Mouse (Mus musculus): Measurements from ENCODE around the gene Gpam. TPM values are rescaled to one million over a fixed set of nuclear protein-coding genes. Genes with fewer than 3 reads are reported as not detected.

The Gpam gene
- polyA plus RNA-seq, 1 experiment = 46.9 TPM

DNA sequence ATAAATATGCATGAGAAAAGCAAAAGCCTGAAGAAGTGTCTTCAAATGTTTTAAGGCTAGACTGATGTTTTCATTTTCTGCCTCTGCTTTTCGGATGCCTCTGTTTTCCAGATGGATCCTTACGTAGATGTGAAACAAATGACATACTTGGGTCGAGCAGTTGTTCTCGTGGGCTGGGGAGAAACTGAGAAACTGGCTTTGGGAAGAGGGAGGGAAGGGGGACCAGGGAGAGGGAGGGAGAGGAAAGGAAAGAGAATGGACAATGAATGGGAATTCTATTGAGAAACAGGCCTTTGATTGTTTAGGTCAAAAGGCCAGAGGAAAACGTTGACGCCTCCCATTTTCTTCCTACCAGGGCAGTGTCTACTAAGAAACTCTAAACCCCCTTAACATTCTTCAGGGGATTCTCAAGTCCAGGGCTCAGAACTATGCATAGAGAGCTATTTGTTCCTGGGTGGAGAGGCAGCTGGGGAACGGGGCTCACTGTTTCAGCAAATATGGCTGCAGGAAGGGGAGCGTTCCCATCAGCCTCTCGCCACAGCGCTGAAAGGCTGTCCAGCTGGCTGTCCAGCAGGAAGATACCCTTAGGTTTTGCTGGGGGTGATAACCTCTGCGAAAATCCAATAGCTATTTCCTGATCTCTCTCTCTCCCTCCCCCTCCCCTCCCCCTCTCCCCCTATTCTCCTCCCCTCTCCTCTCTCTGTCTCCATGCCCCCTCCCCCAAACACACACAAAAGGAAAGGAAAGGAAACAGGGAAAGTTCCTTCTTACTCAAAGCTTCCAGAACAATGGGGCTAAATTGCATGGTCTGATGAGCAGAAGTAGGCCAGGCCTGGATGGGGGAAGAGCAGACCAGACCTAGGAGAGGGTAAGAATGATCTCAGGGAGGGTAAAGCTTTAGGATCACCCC, 16.6 kb upstream of the Gpam start:
- DNase-seq (ENCODE audit: extremely low spot score in 1 of 2, low spot score in 1 of 2) = no peak

DNA sequence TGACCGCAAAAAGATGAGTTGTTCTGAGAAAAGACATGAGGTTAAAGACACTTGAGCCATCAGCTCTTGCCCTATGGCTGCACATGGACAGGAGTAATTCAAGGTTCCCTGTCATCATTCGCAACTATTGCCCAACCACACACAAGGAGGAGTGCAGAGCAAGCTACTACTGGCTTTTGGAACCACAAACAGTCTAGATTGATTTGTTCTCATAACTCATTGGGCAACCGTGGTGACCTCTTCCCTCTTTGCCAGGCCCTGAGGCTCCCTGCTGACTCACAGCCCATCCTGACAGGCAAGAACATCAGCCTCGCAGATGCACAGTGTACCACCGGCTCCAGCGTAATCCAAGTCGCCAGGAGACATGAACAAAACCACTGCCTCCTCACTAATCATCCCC, 12.3 kb upstream of the Gpam start:
- no peak for DNase-seq (ENCODE audit: extremely low spot score in 1 of 2, low spot score in 1 of 2)

DNA sequence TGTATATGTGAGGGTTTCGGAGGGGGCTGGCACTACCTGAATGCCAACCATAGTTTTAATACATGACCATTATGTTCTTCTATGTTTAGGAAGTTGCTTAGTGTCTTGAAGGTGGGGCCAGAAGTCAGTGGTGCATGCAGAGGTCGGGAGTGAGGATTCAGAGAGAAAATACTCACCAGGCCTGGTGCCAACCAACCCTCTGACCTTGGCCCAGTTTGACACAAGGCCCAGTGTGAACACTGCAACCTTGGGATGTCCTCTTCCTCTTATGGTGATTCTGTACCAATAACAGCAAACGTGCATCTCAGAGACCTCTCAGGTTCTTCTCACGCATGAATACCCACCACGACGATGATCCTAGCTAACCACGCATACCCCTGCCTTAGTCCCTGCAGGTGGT, 11.5 kb upstream of the Gpam start:
- DNase-seq (ENCODE audit: extremely low spot score in 1 of 2, low spot score in 1 of 2) = no peak

DNA sequence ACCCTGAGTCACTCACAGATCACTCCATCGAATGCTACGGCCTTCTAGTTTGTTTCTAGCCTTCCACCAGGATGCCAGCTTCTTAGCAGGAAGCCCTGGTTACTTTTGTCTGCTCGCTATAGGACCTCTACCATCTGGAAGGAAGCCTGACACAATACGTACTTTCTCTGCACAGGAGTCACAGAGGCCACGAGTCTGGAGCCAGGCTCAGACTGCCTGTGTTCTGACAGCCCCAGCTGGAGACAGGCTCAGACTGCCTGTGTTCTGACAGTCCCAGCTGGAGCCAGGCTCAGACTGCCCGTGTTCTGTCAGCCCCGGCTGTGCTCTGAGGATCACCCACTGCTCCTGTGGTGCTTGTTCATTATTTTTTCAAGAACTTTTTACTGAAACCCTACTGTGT, 10.8 kb upstream of the Gpam start:
- DNase-seq (ENCODE audit: extremely low spot score in 1 of 2, low spot score in 1 of 2) = no peak

DNA sequence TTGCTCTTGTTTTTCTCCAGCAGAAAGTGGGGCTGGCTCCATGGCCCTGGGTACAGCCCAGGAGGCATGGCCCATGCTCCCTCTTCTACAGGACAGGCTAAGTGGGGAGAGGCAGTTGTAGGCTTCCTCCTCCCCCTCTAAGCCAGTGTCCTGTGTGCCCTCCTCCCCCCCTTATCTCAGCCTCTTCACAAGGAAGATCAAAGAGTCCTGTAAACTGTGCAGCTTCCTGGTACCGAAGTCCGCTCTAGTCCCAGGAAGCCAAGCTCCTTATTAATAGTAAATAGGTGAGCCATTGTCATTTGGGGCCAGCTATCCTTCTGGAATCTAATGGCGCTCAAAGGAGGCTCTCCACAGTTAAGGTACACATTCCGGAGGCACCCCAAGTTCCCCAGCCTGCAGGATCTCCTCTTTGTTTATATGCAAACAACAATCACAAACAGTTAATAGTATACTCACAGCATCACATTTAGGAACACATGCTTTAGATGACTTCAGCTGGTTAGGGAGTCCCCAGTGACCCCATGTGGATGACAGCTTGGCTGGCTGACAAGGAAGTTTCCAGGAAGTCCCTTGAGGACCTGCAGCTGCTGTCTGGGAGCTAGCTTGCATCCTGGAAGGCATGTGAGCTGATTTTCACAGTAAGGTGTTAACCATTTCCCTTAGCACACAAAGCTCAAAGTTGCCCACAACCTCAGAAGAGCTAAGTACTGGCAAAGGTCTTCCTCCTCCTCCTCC, 9.8 kb upstream of the Gpam start:
- DNase-seq (ENCODE audit: extremely low spot score in 1 of 2, low spot score in 1 of 2) = no peak

DNA sequence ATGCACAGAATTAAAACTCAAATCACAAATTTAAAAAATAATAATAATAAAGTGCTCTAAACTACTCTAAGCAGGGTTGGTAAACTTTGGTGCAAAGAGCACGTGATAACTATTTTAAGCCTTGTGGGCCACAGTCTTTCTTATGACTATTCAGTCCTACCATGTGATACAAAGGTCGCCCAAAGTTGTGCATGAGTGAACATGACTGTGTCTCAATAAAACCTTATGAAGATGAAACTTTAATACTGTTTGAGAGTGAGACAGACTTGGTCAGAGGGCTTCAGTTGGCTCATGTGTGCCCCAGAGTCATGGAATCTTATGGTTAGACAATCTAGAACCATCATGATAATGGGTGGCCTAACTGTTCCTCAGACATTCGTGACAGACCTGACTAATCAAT, 8.9 kb upstream of the Gpam start:
- DNase-seq (ENCODE audit: extremely low spot score in 1 of 2, low spot score in 1 of 2) = no peak

DNA sequence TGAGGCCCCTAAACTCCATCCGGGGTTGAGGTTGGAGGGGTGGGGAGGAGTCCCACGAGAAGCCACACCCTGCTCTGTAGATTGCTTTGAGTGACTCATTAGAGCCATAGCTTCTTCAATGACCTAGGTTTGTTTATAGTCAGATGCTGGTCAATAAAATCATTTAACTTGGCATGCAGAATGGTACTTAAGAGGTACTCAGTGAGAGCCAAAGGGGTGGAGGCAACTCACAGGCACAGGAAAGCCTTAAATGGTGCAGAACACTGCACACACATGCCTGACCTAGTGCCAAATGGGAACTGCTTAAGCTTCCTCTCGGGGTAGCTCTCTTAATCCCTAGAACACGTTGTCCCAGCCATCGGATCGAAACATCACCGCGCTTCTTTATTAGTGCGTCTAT, 7.5 kb upstream of the Gpam start:
- no peak for DNase-seq (ENCODE audit: extremely low spot score in 1 of 2, low spot score in 1 of 2)

DNA sequence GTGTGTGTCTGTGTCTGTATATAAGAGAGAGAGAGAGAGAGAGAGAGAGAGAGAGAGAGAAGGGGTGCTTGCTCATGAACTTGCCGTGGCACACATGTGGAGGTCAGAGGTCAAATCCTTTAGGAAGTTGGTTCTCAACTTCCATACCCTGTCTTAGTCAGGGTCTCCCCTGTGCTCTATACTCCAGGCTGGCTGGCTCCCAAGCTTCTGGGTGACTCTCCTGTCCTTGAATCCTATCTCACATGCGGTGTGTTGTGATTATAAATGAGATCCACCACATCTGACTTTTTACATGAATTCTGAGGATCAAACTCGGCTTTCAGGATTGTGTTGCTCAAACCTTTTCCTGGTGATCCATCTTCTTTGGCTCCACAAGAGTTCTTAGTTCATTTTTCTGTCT, 5.4 kb upstream of the Gpam start:
- DNase-seq (ENCODE audit: extremely low spot score in 1 of 2, low spot score in 1 of 2) = no peak

DNA sequence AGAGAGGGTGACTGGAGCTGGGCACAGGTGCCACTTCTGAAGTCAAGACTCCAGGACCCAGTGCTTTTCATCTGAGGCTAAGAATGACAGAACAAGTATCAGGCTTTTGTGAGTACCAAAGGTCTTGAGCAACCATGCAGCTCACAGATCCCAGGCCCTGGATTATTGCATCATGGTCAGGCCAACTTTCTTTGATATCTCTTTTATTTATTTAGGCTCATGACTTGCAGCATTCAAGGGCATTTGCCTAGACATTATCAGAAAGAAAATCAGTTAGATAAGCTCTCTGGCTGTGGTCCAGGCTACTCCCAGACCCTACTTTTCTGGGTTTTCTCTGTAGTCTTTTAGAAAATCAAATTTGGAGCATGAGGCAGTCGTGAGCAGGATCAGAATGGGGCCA, 4.7 kb upstream of the Gpam start:
- no peak for DNase-seq (ENCODE audit: extremely low spot score in 1 of 2, low spot score in 1 of 2)

DNA sequence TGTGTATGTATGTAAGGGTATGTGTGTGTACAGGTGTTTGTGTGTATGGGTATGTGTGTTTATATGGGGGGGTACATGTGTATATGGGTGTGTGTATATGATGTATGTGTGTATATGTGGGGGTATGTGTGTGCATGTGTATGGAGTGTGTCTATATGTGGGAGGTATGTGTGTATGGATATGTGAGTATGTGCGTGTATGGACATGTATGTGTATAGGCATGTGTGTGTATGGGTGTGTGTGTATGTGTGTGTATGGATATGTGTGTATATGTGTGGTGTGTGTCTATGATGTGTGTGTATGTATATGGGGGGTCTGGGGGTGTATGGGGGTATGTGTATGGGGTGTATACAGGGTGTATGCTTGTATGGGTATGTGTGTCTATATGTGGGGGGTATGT, 1.4 kb upstream of the Gpam start:
- no peak for DNase-seq (ENCODE audit: extremely low spot score in 1 of 2, low spot score in 1 of 2)

DNA sequence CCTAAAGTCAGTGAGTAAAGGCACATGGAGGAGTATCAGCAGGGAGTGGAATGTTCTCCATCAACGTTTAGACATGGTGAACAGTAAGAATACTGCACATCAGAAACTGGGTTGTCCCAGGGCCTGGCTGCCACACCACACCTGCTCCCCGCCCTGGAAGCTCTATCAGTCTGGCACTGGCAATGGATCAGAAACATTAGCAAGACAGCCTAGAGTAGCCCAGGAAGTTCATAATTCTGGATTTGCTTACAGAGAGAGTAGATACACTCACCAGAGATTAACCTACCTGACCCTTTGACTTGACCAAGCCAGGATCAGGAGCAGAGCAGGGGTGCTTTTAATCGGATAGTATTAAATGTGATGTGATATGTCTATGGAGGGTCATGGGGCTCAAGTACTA, 1.6 kb downstream of the Gpam start:
- no peak for DNase-seq (ENCODE audit: extremely low spot score in 1 of 2, low spot score in 1 of 2)

DNA sequence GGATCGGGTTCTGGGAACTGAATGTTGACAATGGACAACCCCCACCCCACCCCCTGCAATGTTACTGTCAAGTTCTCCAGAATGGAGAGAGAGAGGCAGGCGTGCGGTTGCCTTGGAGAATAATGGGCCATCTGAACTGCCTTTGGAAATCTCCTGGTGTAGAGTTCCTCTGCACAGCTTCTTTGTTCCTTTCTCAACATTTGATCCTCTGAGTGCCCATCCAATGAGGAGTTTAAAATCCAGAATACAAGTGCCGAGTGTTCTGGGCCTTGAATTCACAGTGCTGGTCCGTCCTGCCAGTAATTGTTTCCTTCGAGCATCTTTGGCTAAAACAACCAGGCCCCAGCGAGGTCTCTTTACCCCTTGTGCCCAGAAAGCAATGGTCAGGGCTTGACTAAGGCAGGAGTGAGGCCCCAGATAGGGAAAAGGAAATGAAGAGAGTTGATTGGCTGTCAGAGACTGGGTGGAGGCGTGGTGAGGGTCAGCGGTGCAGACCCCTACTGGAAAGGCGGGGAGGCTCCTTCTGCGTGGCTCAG, 4.0 kb downstream of the Gpam start:
- DNase-seq (ENCODE audit: extremely low spot score in 1 of 2, low spot score in 1 of 2) = peak; percentile 14 to 40

DNA sequence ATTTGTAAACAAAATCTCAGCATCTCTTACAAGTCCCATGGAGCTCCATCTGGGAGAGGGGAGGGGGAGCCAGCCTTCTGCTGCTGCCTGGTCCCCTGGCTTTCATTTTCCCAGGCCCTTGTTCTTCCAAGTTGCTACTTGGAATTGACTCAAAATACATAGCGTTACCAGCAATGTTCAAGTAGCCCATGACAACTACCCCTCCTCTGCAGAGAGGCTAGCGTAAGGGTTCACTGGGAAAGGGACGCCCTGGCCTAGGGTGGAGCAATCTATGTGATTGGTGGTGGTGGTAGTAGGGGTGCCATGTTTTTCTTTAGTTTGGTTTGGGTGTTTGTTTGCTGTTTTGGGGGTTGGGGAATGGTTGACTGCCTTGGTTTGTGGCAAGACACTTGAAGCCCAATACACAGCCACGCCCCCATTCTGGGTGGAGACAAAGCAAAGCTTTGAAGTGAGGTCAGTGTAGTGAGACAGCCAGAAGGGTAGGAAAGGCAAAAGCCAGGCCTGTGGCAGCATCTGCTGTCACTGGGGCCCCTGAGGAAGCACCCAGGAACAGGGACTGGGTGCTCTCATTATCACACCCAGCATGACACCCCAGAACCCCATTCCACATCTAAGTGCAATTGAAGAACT, 4.6 kb downstream of the Gpam start:
- no peak for DNase-seq (ENCODE audit: extremely low spot score in 1 of 2, low spot score in 1 of 2)

DNA sequence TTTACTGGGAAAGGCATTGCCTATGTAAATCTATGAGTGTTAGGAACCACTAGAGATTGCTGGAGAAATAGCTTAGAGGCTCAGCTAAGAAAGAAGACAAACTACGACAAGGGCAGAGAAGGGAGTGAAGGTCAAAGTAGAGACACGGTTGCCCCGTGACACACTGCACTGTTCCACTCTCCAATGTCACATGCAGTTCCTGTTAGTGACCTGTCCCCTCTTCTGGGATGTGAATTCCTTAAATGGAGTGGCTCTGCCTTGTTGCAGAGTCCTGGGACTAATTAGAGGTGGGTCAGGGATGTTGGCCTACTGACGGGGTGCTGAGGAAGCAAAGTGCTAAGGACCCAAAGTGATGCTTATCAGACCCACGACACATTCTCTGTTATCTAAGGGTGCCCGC, 5.2 kb downstream of the Gpam start:
- no peak for DNase-seq (ENCODE audit: extremely low spot score in 1 of 2, low spot score in 1 of 2)

DNA sequence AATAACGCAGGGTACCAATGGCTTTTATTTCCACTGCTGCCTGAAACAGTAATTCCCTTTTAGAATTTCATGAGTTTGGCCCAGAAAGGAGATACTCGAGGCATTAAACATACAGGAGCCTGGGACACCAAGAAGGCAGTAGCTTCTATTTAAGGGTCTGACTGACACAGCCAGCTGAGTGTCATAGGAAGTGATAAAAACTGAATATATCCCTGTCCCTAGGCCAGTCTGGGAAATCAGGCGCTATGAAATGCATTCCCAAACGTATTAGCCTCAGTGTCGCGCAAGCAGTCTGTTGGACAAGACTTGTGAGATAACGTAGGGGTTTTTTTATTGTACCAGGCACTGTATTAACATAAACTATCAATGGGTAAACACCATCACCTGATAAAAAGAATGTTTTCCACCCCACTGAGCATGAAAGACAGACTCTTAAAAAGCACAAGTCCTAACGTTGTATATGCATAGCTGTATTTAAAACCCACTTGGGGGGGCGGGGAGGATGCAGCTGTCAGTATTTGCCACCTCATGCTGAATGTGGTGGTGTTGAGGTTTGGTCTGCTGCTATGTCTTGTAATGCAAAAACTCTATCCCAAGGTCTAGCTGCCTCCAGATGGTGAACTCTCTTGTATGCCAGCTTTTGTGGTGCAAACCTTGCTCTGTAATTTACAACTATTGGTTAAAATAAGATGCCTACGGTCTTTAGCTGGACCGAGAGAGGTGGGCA, 6.4 kb downstream of the Gpam start:
- DNase-seq (ENCODE audit: extremely low spot score in 1 of 2, low spot score in 1 of 2) = no peak

DNA sequence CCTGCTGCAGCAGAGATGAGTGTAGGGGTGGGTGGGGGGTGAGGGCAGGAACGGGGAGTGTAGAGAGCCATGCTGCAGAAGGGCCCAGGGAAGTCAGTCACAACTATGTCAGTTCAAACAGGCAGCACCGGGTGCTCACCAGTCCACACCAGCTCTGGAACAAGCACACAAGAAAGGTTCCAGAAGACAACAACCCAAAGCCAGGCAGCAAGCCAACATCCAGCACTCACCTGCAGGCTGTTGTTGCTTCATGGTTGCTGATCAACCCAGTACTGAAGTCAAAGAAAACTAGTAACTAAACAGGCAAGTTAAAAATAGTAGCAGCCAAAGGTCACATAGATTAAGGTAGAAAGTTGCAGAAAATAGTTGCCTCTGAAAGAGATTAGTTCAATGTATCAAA, 7.5 kb downstream of the Gpam start:
- DNase-seq (ENCODE audit: extremely low spot score in 1 of 2, low spot score in 1 of 2) = no peak

DNA sequence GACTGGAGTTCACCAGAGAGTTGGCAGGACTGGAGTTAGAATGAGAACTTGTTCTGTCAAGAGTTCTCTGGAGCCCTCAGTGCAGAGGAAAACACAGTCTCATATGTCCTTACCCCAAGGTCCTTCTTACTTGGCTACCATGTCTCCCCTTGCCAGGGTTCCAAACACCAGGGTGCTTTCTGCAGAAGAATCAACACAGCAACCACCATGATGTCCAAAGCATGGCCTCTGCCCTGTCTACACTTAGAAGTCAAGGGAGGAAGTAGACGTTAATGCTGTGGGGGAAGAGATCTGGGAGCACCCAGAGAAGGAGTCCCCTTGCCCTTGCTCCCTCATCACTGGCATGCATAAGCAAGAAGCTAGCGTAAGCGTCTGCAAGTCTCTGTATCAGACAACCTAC, 9.0 kb downstream of the Gpam start:
- no peak for DNase-seq (ENCODE audit: extremely low spot score in 1 of 2, low spot score in 1 of 2)

DNA sequence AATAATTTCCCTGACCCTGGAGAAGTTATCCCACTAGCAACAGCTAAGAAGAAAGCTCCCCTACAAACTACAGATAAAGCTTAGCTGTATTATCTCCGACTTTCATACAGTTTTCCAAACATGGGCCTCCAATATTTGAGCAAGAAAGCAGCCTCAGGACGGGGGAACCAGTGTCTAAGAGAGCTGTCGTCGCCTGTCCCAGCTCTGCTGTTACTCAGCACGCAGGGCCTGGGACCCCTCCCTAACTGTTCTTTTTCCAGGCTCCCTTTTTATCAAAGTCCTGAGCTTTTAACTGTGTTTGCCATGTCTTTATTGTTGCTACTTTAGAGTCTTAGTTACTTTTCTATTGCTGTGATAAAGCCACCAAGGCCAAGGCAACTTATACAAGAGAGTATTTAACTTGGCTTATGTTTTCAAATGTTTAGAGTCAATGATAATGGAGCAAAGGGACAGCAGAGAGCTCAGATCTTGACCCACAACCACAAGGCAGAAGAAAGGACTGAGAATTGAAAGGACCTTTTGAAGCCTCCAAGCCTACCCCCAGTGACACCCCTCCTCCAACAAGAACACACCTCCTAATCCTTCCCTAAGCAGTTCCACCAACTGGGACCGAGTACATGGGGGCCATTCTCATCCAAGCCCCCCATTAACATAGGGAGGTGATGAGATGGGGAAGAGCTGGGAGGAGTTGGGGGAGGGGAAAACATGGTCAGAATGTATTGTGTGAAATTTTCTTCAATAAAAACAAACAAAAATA, 9.8 kb downstream of the Gpam start:
- no peak for DNase-seq (ENCODE audit: extremely low spot score in 1 of 2, low spot score in 1 of 2)

DNA sequence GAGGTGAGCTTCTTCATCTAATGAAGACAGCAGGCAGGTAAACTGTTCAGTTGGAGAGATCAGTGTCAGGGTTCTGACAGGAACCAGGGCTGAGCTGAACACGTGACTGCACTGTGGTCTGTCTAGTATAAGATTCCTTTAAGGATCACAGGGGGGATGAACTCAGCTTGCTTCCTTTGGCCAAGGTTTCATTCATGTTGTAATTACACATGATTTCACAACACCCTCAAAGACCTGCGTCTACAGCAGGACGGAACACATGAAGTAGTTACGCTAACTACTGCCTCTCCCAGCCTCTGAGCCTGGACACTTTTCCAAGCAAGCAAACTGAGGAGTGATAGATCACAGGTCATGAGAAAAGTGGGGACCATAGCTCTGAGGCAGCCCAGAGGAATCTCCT, 11.5 kb downstream of the Gpam start:
- DNase-seq (ENCODE audit: extremely low spot score in 1 of 2, low spot score in 1 of 2) = no peak

DNA sequence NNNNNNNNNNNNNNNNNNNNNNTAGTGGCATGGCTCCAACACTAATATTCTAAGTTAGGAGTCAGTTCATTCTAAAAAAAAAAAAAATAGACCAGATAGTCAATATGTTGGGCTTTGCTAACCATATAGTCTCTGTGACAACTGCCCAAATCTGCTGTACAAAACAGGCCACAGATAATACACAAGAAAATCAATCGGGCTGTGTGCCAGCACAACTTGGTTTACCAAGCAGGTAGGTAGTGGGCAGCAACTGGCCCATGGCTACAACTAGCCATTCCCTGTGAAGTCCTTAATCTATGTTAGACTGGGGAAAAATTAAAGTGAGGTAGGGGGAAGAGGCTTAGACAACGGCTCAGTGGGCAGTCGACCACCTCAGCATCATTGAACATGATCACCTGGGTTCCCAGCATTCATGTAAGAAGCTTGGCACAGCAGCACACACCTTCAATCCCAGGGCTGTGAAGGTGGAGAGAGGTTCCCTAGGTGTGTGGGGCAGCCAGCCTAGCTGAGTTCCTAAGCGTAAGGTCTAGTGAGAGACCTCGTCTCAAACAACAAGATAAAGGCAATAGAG, 12.1 kb downstream of the Gpam start:
- no peak for DNase-seq (ENCODE audit: extremely low spot score in 1 of 2, low spot score in 1 of 2)

Measured in frontal cortex, adult 2 months (tissue).